Mouse (Mus musculus): ENCODE data around the gene Pde3a.

Pde3a gene

GRCm38 (mm10) chr6:141331464-141331863, 82.4 kb downstream of the Pde3a start:
- no peak for DNase-seq

- DNase-seq, result no peak
Measured at GRCm38 (mm10) chr6:141332613-141333165, 83.6 kb downstream of the Pde3a start.

- no peak for DNase-seq
Measured at GRCm38 (mm10) chr6:141333245-141333644, 84.2 kb downstream of the Pde3a start.

GRCm38 (mm10) chr6:141335878-141336277, 86.8 kb downstream of the Pde3a start:
- no peak for DNase-seq

GRCm38 (mm10) chr6:141336438-141336837, 87.4 kb downstream of the Pde3a start:
- DNase-seq, result no peak

GRCm38 (mm10) chr6:141337673-141338072, 88.6 kb downstream of the Pde3a start:
- peak in 1 of 2 experiments; percentile 3 for DNase-seq

- DNase-seq, result no peak
Measured at GRCm38 (mm10) chr6:141341385-141341784, 92.3 kb downstream of the Pde3a start.

- DNase-seq, result no peak
Measured at GRCm38 (mm10) chr6:141347870-141348269, 98.8 kb downstream of the Pde3a start.

- no peak for DNase-seq
Measured at GRCm38 (mm10) chr6:141348542-141348941, 99.5 kb downstream of the Pde3a start.

GRCm38 (mm10) chr6:141350261-141350660, 101.2 kb downstream of the Pde3a start:
- DNase-seq, result no peak

- DNase-seq, result no peak
Measured at GRCm38 (mm10) chr6:141352277-141352676, 103.2 kb downstream of the Pde3a start.

- DNase-seq, result no peak
Measured at GRCm38 (mm10) chr6:141363664-141364063, 114.6 kb downstream of the Pde3a start.

GRCm38 (mm10) chr6:141367037-141367436, 118.0 kb downstream of the Pde3a start:
- no peak for DNase-seq

- DNase-seq, result no peak
Measured at GRCm38 (mm10) chr6:141372697-141373096, 123.6 kb downstream of the Pde3a start.

GRCm38 (mm10) chr6:141374469-141375057, 125.5 kb downstream of the Pde3a start:
- no peak for DNase-seq

- DNase-seq, result no peak
Measured at GRCm38 (mm10) chr6:141375155-141375554, 126.1 kb downstream of the Pde3a start.

- no peak for DNase-seq
Measured at GRCm38 (mm10) chr6:141380927-141381326, 131.9 kb downstream of the Pde3a start.

- DNase-seq, result no peak
Measured at GRCm38 (mm10) chr6:141381473-141381872, 132.4 kb downstream of the Pde3a start.

GRCm38 (mm10) chr6:141381881-141382370, 132.9 kb downstream of the Pde3a start:
- DNase-seq, result no peak

- no peak for DNase-seq
Measured at GRCm38 (mm10) chr6:141388104-141388503, 139.0 kb downstream of the Pde3a start.

- DNase-seq, result no peak
Measured at GRCm38 (mm10) chr6:141395926-141396325, 146.9 kb downstream of the Pde3a start.

GRCm38 (mm10) chr6:141399411-141399810, 150.3 kb downstream of the Pde3a start:
- no peak for DNase-seq

- DNase-seq, result no peak
Measured at GRCm38 (mm10) chr6:141403943-141404342, 154.9 kb downstream of the Pde3a start.

GRCm38 (mm10) chr6:141404649-141405048, 155.6 kb downstream of the Pde3a start:
- DNase-seq, result no peak

GRCm38 (mm10) chr6:141405496-141405895, 156.4 kb downstream of the Pde3a start:
- no peak for DNase-seq

Measured in thymus, postnatal 36 days (tissue).